Mouse (Mus musculus): ENCODE data around the gene Tmem150b. TPM values are rescaled to one million over a fixed set of nuclear protein-coding genes. Genes with fewer than 3 reads are reported as not detected.

The Tmem150b gene
- polyA plus RNA-seq (2017; shearing (Covaris generic)) = not detected

GRCm38 (mm10) chr7:4725169-4725568, at the start of gene Tmem150b:
TSS of gene Tmem150b (minus strand) at chr7:4725249.

GRCm38 (mm10) chr7:4771202-4771601, 46.2 kb upstream of the Tmem150b start, which contains the start of gene Fam71e2:
TSS of gene Fam71e2 (minus strand) at chr7:4771302.

GRCm38 (mm10) chr7:4752821-4753570, 27.9 kb upstream of the Tmem150b start, which contains the start of gene Cox6b2:
TSS of gene Cox6b2 (minus strand) at chr7:4753094.

GRCm38 (mm10) chr7:4739544-4740275, 14.7 kb upstream of the Tmem150b start, which contains the start of gene Kmt5c:
TSS of gene Kmt5c (plus strand) at chr7:4740115.

GRCm38 (mm10) chr7:4690387-4690786, 34.7 kb downstream of the Tmem150b start, which contains the start of gene Brsk1:
TSS of gene Brsk1 (plus strand) at chr7:4690604.

GRCm38 (mm10) chr7:4684632-4685417, 40.2 kb downstream of the Tmem150b start, which contains the start of gene Hspbp1:
TSS of gene Hspbp1 (minus strand) at chr7:4685068.

GRCm38 (mm10) chr7:4658912-4659551, 66.0 kb downstream of the Tmem150b start, which contains the start of gene Ppp6r1:
TSS of gene Ppp6r1 (minus strand) at chr7:4659019.

Other genes starting within 250 kb of the Tmem150b start
- 302 TPM for gene Ppp1r12c, start 223.6 kb downstream of the Tmem150b start, polyA plus RNA-seq (2017; shearing (Covaris generic))
- 6.2 TPM for gene Tnnt1, start 208.9 kb downstream of the Tmem150b start, polyA plus RNA-seq (2017; shearing (Covaris generic))
- not detected for gene Tnni3, start 201.0 kb downstream of the Tmem150b start, polyA plus RNA-seq (2017; shearing (Covaris generic))
- gene Dnaaf3, start 192.8 kb downstream of the Tmem150b start, polyA plus RNA-seq (2017; shearing (Covaris generic)) = 0.17 TPM
- gene Syt5, start 177.7 kb downstream of the Tmem150b start, polyA plus RNA-seq (2017; shearing (Covaris generic)) = not detected
- gene Ptprh, start 121.2 kb downstream of the Tmem150b start, polyA plus RNA-seq (2017; shearing (Covaris generic)) = not detected
- 16.4 TPM for gene Tmem86b, start 93.8 kb downstream of the Tmem150b start, polyA plus RNA-seq (2017; shearing (Covaris generic))
- gene Ppp6r1, start 66.2 kb downstream of the Tmem150b start, polyA plus RNA-seq (2017; shearing (Covaris generic)) = 282 TPM
- gene Hspbp1, start 40.2 kb downstream of the Tmem150b start, polyA plus RNA-seq (2017; shearing (Covaris generic)) = 76.5 TPM
- gene Brsk1, start 34.6 kb downstream of the Tmem150b start, polyA plus RNA-seq (2017; shearing (Covaris generic)) = not detected
- gene Kmt5c, start 14.9 kb upstream of the Tmem150b start, polyA plus RNA-seq (2017; shearing (Covaris generic)) = 37.1 TPM
- gene Cox6b2, start 27.8 kb upstream of the Tmem150b start, polyA plus RNA-seq (2017; shearing (Covaris generic)) = 2.0 TPM
- not detected for gene Fam71e2, start 46.1 kb upstream of the Tmem150b start, polyA plus RNA-seq (2017; shearing (Covaris generic))
- not detected for gene Il11, start 57.6 kb upstream of the Tmem150b start, polyA plus RNA-seq (2017; shearing (Covaris generic))
- not detected for gene Tmem190, start 57.7 kb upstream of the Tmem150b start, polyA plus RNA-seq (2017; shearing (Covaris generic))
- gene Tmem238, start 64.4 kb upstream of the Tmem150b start, polyA plus RNA-seq (2017; shearing (Covaris generic)) = 2.8 TPM
- 358 TPM for gene Rpl28, start 67.6 kb upstream of the Tmem150b start, polyA plus RNA-seq (2017; shearing (Covaris generic))
- 236 TPM for gene Ube2s, start 87.3 kb upstream of the Tmem150b start, polyA plus RNA-seq (2017; shearing (Covaris generic))
- 0.12 TPM for gene Shisa7, start 119.4 kb upstream of the Tmem150b start, polyA plus RNA-seq (2017; shearing (Covaris generic))
- 7.4 TPM for gene Isoc2b, start 145.0 kb upstream of the Tmem150b start, polyA plus RNA-seq (2017; shearing (Covaris generic))
- gene Isoc2a, start 151.9 kb upstream of the Tmem150b start, polyA plus RNA-seq (2017; shearing (Covaris generic)) = 0.77 TPM
- not detected for gene Gm36210, start 181.3 kb upstream of the Tmem150b start, polyA plus RNA-seq (2017; shearing (Covaris generic))
- 2.5 TPM for gene Zfp628, start 190.0 kb upstream of the Tmem150b start, polyA plus RNA-seq (2017; shearing (Covaris generic))
- not detected for gene Nat14, start 196.8 kb upstream of the Tmem150b start, polyA plus RNA-seq (2017; shearing (Covaris generic))
- not detected for gene Ssc5d, start 200.5 kb upstream of the Tmem150b start, polyA plus RNA-seq (2017; shearing (Covaris generic))
- gene Sbk2, start 239.2 kb upstream of the Tmem150b start, polyA plus RNA-seq (2017; shearing (Covaris generic)) = not detected
- gene Sbk3, start 245.9 kb upstream of the Tmem150b start, polyA plus RNA-seq (2017; shearing (Covaris generic)) = not detected

Measured in naive thymus-derived CD4-positive, alpha-beta T cell, adult 5 months (primary cell).